In genomic region chr7:19688611-19689010, GRCm38 (mm10) we compare ENCODE assay signal across 32 mouse cellular contexts. TPM values are rescaled to one million over a fixed set of nuclear protein-coding genes. Genes with fewer than 3 reads are reported as not detected.
DNase-seq lines count a peak whose midpoint lies in the region; ATAC-seq and TF ChIP-seq lines count a peak whose summit lies in the region.
"Had no signal": no experiment of that assay in that cellular context is flagged by ENCODE, and none has a peak within 500 bp of the region (broad histone marks: within the 10 kb centered on the region; RNA-seq: fewer than 3 reads in every experiment).

No protein-coding gene starts in this region.

- no peaks in the 10 kb centered on the region for H3K79me2 ChIP-seq in liver, adult 2 months (ENCODE audit: control insufficient read depth, insufficient read depth, low read length)

- H3K4me2 ChIP-seq in liver, postnatal 0 days (ENCODE audit: low read depth, low read length): no peak overlapping the region
- H3K4me2 ChIP-seq in liver, embryonic 12.5 days: no peak overlapping the region
- no peak overlapping the region for H3K4me2 ChIP-seq in midbrain, embryonic 11.5 days
- no peak overlapping the region for H3K4me2 ChIP-seq in midbrain, embryonic 16.5 days (ENCODE audit: low read length)
- H3K4me2 ChIP-seq: embryonic facial prominence, embryonic 13.5 days; embryonic facial prominence, embryonic 15.5 days; forebrain, embryonic 12.5 days had no signal

- DNase-seq in liver, adult 2 months (ENCODE audit: extremely low read depth, low read depth, low spot score): peak; percentile 68
- no peak for DNase-seq in liver
- no peak for DNase-seq in liver, postnatal 0 days
- DNase-seq in midbrain, embryonic 11.5 days (ENCODE audit: low spot score, missing footprints): peak; percentile 73
- no peak for DNase-seq in layer of hippocampus, adult 11-12 months (ENCODE audit: low spot score)
- DNase-seq: adrenal gland, adult 8-10 months; adrenal gland, postnatal 14 days; B cell, adult 2 months; cerebellum, adult 11 months; cerebellum, adult 18-20 months; cerebellum, adult 8-10 months; cerebellum, adult 9-11 months; cerebellum, postnatal 14 days; cerebellum, postnatal 36 days; embryo, embryonic 11 days had no signal

- H3K9ac ChIP-seq in liver, adult 2 months (ENCODE audit: low read depth, low read length): peak overlapping the region; percentile 31; the same call in 1 of the 2 replicates
- H3K9ac ChIP-seq in liver, postnatal 0 days (replicated peaks): no peak overlapping the region
- no peak overlapping the region for H3K9ac ChIP-seq in liver, embryonic 12.5 days
- no peak overlapping the region for H3K9ac ChIP-seq in midbrain, embryonic 11.5 days (ENCODE audit: low read length)
- no peak overlapping the region for H3K9ac ChIP-seq in midbrain, embryonic 16.5 days (ENCODE audit: low read depth, low read length)
- H3K9ac ChIP-seq: embryonic facial prominence, embryonic 13.5 days; embryonic facial prominence, embryonic 15.5 days; forebrain, embryonic 12.5 days had no signal

- no peak for TF ChIP-seq EP300 in liver, postnatal 0 days (IDR thresholded peaks at IDR 0.05; ENCODE audit: low read depth)

- no peak overlapping the region for H3K4me3 ChIP-seq in liver, adult 2 months (ENCODE audit: insufficient read depth, low read depth, low read length)
- no peak overlapping the region for H3K4me3 ChIP-seq in liver, postnatal 0 days (ENCODE audit: low read depth, low read length)
- H3K4me3 ChIP-seq in liver, embryonic 12.5 days: no peak overlapping the region
- H3K4me3 ChIP-seq in midbrain, embryonic 11.5 days (ENCODE audit: low read depth, low read length): no peak overlapping the region
- H3K4me3 ChIP-seq in midbrain, embryonic 16.5 days (ENCODE audit: low read depth, low read length): no peak overlapping the region
- H3K4me3 ChIP-seq: embryonic facial prominence, embryonic 13.5 days; embryonic facial prominence, embryonic 15.5 days; erythroblast, embryonic 14.5 days; forebrain, embryonic 10.5 days; forebrain, embryonic 12.5 days had no signal

- no peaks in the 10 kb centered on the region for H3K27me3 ChIP-seq in liver, adult 2 months (ENCODE audit: control insufficient read depth, insufficient read depth, low read length)
- no peaks in the 10 kb centered on the region for H3K27me3 ChIP-seq in liver, postnatal 0 days (ENCODE audit: insufficient read depth, low read length)
- H3K27me3 ChIP-seq in liver, embryonic 12.5 days (replicated peaks): no peaks in the 10 kb centered on the region; the same call in 1 of the 2 replicates
- no peaks in the 10 kb centered on the region for H3K27me3 ChIP-seq in midbrain, embryonic 11.5 days (ENCODE audit: control insufficient read depth, insufficient read depth, low read length)
- H3K27me3 ChIP-seq in midbrain, embryonic 16.5 days (ENCODE audit: control insufficient read depth, insufficient read depth, low read depth, low read length): no peaks in the 10 kb centered on the region
- H3K27me3 ChIP-seq: CH12.LX; embryonic facial prominence, embryonic 13.5 days; embryonic facial prominence, embryonic 15.5 days; forebrain, embryonic 12.5 days; Patski had no signal

- no peak for ATAC-seq in liver, postnatal 0 days
- ATAC-seq in liver, embryonic 12.5 days: no peak
- no peak for ATAC-seq in midbrain, embryonic 11.5 days (ENCODE audit: low FRiP score)
- no peak for ATAC-seq in midbrain, embryonic 16.5 days
- ATAC-seq: activated CD4-positive, CD25-positive, alpha-beta regulatory T cell, adult 4 months; CD4-positive, CD25-positive, alpha-beta regulatory T cell, adult 4 months; forebrain, embryonic 14.5 days; forebrain, embryonic 16.5 days; Patski had no signal

- peaks cover 42% of the 10 kb centered on the region for H3K4me1 ChIP-seq in liver, adult 2 months (ENCODE audit: control insufficient read depth, insufficient read depth, low read length)
- H3K4me1 ChIP-seq in liver, postnatal 0 days (ENCODE audit: insufficient read depth): peaks cover 34% of the 10 kb centered on the region
- H3K4me1 ChIP-seq in liver, embryonic 12.5 days: peaks cover 49% of the 10 kb centered on the region
- H3K4me1 ChIP-seq in midbrain, embryonic 11.5 days (ENCODE audit: control insufficient read depth, insufficient read depth, low read length): peaks cover 4% of the 10 kb centered on the region; the same call in 1 of the 2 replicates
- no peaks in the 10 kb centered on the region for H3K4me1 ChIP-seq in midbrain, embryonic 16.5 days (ENCODE audit: control insufficient read depth, insufficient read depth, low read length)

- no peak for TF ChIP-seq CTCF in liver, adult 2 months (IDR thresholded peaks at IDR 0.05; ENCODE audit: low read depth, low read length)
- TF ChIP-seq CTCF in liver, postnatal 0 days (IDR thresholded peaks at IDR 0.05; ENCODE audit: low read depth): no peak

- no peaks in the 10 kb centered on the region for H3K36me3 ChIP-seq in liver, adult 2 months (ENCODE audit: control insufficient read depth, insufficient read depth, low read length)
- no peaks in the 10 kb centered on the region; the same call in 1 of the 2 replicates for H3K36me3 ChIP-seq in liver, postnatal 0 days (replicated peaks; ENCODE audit: insufficient read depth, low read length)
- no peaks in the 10 kb centered on the region for H3K36me3 ChIP-seq in liver, embryonic 12.5 days
- no peaks in the 10 kb centered on the region for H3K36me3 ChIP-seq in midbrain, embryonic 11.5 days (ENCODE audit: control insufficient read depth, insufficient read depth, low read length)
- no peaks in the 10 kb centered on the region for H3K36me3 ChIP-seq in midbrain, embryonic 16.5 days (ENCODE audit: control insufficient read depth, insufficient read depth, low read length)
- H3K36me3 ChIP-seq: embryonic facial prominence, embryonic 13.5 days; embryonic facial prominence, embryonic 15.5 days; forebrain, embryonic 10.5 days; forebrain, embryonic 12.5 days had no signal

- 19% methylated on average over 2 of the region's 2 CpGs for WGBS in liver, adult 2 months
- 85% methylated on average over 2 of the region's 2 CpGs for WGBS in liver, postnatal 0 days (ENCODE audit: insufficient replicate concordance)
- WGBS in liver, embryonic 12.5 days (ENCODE audit: insufficient replicate concordance): 77% methylated on average over 2 of the region's 2 CpGs
- 94% methylated on average over 2 of the region's 2 CpGs for WGBS in midbrain, embryonic 11.5 days
- WGBS in midbrain, embryonic 16.5 days: 91% methylated on average over 2 of the region's 2 CpGs

- TF ChIP-seq POLR2A in liver, adult 2 months (IDR thresholded peaks at IDR 0.05; ENCODE audit: extremely low read depth, insufficient read depth, low read length): no peak

- no peaks in the 10 kb centered on the region for H3K9me3 ChIP-seq in liver, postnatal 0 days (ENCODE audit: low read length)
- H3K9me3 ChIP-seq in liver, embryonic 12.5 days (replicated peaks): no peaks in the 10 kb centered on the region
- no peaks in the 10 kb centered on the region for H3K9me3 ChIP-seq in midbrain, embryonic 11.5 days (ENCODE audit: control insufficient read depth, low read length)
- no peaks in the 10 kb centered on the region for H3K9me3 ChIP-seq in midbrain, embryonic 16.5 days (replicated peaks; ENCODE audit: control insufficient read depth, low read length, poor library complexity, severe bottlenecking)
- H3K9me3 ChIP-seq: embryonic facial prominence, embryonic 13.5 days; embryonic facial prominence, embryonic 15.5 days; forebrain, embryonic 10.5 days; forebrain, embryonic 12.5 days had no signal

- peak overlapping the region; percentile 90 for H3K27ac ChIP-seq in liver, adult 2 months (replicated peaks; ENCODE audit: insufficient read depth, low read depth, low read length)
- peak overlapping the region; percentile 66 for H3K27ac ChIP-seq in liver, postnatal 0 days (ENCODE audit: low read depth)
- no peak overlapping the region for H3K27ac ChIP-seq in liver, embryonic 12.5 days
- H3K27ac ChIP-seq in midbrain, embryonic 11.5 days (ENCODE audit: low read depth, low read length): no peak overlapping the region
- H3K27ac ChIP-seq in midbrain, embryonic 16.5 days (ENCODE audit: low read length): no peak overlapping the region
- H3K27ac ChIP-seq: embryonic facial prominence, embryonic 13.5 days; embryonic facial prominence, embryonic 15.5 days; forebrain, embryonic 10.5 days; forebrain, embryonic 12.5 days had no signal

RNA-seq across cellular contexts. Expression of gene Apoc1, which starts 3.8 kb away (rescaled TPM):
- total RNA-seq in liver, adult 2 months (2014; rRNA removed): 7,017 and 7,765 TPM in 2 replicates
- 5,801 and 8,240 TPM in 2 replicates for polyA plus RNA-seq in liver, adult 2 months (2012; rRNA removed)
- 5,234 and 5,457 TPM in 2 replicates for polyA plus RNA-seq in liver, postnatal 0 days (2015; fragmentation: Nextera tagmentation; extraction: Ambion mirVana)
- polyA plus RNA-seq in liver, embryonic 12.5 days (2016; fragmentation: Nextera tagmentation; extraction: Ambion mirVana): 190 and 197 TPM in 2 replicates
- 1.9 and 3.2 TPM in 2 replicates for polyA plus RNA-seq in midbrain, embryonic 11.5 days (2014; fragmentation: Nextera tagmentation; extraction: Ambion mirVana)
- polyA plus RNA-seq in midbrain, embryonic 16.5 days (2015; fragmentation: Nextera tagmentation; extraction: Ambion mirVana): 0.96 and 1.0 TPM in 2 replicates
- total RNA-seq: CH12.LX had no signal
- polyA plus RNA-seq: activated CD4-positive, CD25-positive, alpha-beta regulatory T cell, adult 4 months; CD4-positive, CD25-positive, alpha-beta regulatory T cell, adult 4 months had no signal

RNA-seq across cellular contexts. Expression of gene Apoc4, which starts 7.3 kb away (rescaled TPM):
- total RNA-seq in liver, adult 2 months (2014; rRNA removed): 2,758 and 2,845 TPM in 2 replicates
- 3,664 and 4,159 TPM in 2 replicates for polyA plus RNA-seq in liver, adult 2 months (2012; rRNA removed)
- 2,808 and 2,914 TPM in 2 replicates for polyA plus RNA-seq in liver, postnatal 0 days (2015; fragmentation: Nextera tagmentation; extraction: Ambion mirVana)
- 15.4 and 18.1 TPM in 2 replicates for polyA plus RNA-seq in liver, embryonic 12.5 days (2016; fragmentation: Nextera tagmentation; extraction: Ambion mirVana)
- not detected in 2 replicates for polyA plus RNA-seq in midbrain, embryonic 11.5 days (2014; fragmentation: Nextera tagmentation; extraction: Ambion mirVana)
- not detected in 2 replicates for polyA plus RNA-seq in midbrain, embryonic 16.5 days (2015; fragmentation: Nextera tagmentation; extraction: Ambion mirVana)
- total RNA-seq: CH12.LX; common myeloid progenitor, adult 5-6 weeks had no signal
- polyA plus RNA-seq: brain, embryonic 14.5 days; embryonic facial prominence, embryonic 11.5 days; embryonic facial prominence, embryonic 13.5 days; forebrain, embryonic 10.5 days; forebrain, embryonic 12.5 days; forebrain, embryonic 14.5 days; forebrain, embryonic 16.5 days had no signal

RNA-seq across cellular contexts. Expression of gene Gm44805, which starts 7.4 kb away (rescaled TPM):
- total RNA-seq in liver, adult 2 months (2014; rRNA removed): 38.2 and 45.8 TPM in 2 replicates
- polyA plus RNA-seq in liver, adult 2 months (2012; rRNA removed): 86.3 and 159 TPM in 2 replicates
- 187 and 234 TPM in 2 replicates for polyA plus RNA-seq in liver, postnatal 0 days (2015; fragmentation: Nextera tagmentation; extraction: Ambion mirVana)
- polyA plus RNA-seq in liver, embryonic 12.5 days (2016; fragmentation: Nextera tagmentation; extraction: Ambion mirVana): 2.7 and 4.9 TPM in 2 replicates
- not detected in 2 replicates for polyA plus RNA-seq in midbrain, embryonic 11.5 days (2014; fragmentation: Nextera tagmentation; extraction: Ambion mirVana)
- polyA plus RNA-seq in midbrain, embryonic 16.5 days (2015; fragmentation: Nextera tagmentation; extraction: Ambion mirVana): not detected in 2 replicates
- total RNA-seq: CH12.LX; common myeloid progenitor, adult 5-6 weeks; ES-E14 had no signal
- polyA plus RNA-seq: activated CD4-positive, CD25-positive, alpha-beta regulatory T cell, adult 4 months; brain, embryonic 14.5 days; CD4-positive, CD25-positive, alpha-beta regulatory T cell, adult 4 months; embryonic facial prominence, embryonic 11.5 days; embryonic facial prominence, embryonic 13.5 days; embryonic facial prominence, embryonic 15.5 days; erythroblast, embryonic 14.5 days; forebrain, embryonic 10.5 days; forebrain, embryonic 12.5 days; forebrain, embryonic 14.5 days; forebrain, embryonic 16.5 days; Patski had no signal

RNA-seq across cellular contexts. Expression of gene Apoe, which starts 10.4 kb away (rescaled TPM):
- total RNA-seq in liver, adult 2 months (2014; rRNA removed): 23,407 and 25,019 TPM in 2 replicates
- 39,394 and 43,401 TPM in 2 replicates for polyA plus RNA-seq in liver, adult 2 months (2012; rRNA removed)
- polyA plus RNA-seq in liver, postnatal 0 days (2015; fragmentation: Nextera tagmentation; extraction: Ambion mirVana): 20,006 and 20,209 TPM in 2 replicates
- polyA plus RNA-seq in liver, embryonic 12.5 days (2016; fragmentation: Nextera tagmentation; extraction: Ambion mirVana): 1,254 and 1,289 TPM in 2 replicates
- polyA plus RNA-seq in midbrain, embryonic 11.5 days (2014; fragmentation: Nextera tagmentation; extraction: Ambion mirVana): 180 and 196 TPM in 2 replicates
- polyA plus RNA-seq in midbrain, embryonic 16.5 days (2015; fragmentation: Nextera tagmentation; extraction: Ambion mirVana): 350 and 686 TPM in 2 replicates

RNA-seq across cellular contexts. Expression of gene Apoc2, which starts 10.9 kb away (rescaled TPM):
- total RNA-seq in liver, adult 2 months (2014; rRNA removed): 283 and 389 TPM in 2 replicates
- 221 and 425 TPM in 2 replicates for polyA plus RNA-seq in liver, adult 2 months (2012; rRNA removed)
- polyA plus RNA-seq in liver, postnatal 0 days (2015; fragmentation: Nextera tagmentation; extraction: Ambion mirVana): 2,864 and 3,070 TPM in 2 replicates
- 389 and 406 TPM in 2 replicates for polyA plus RNA-seq in liver, embryonic 12.5 days (2016; fragmentation: Nextera tagmentation; extraction: Ambion mirVana)
- not detected in 2 replicates for polyA plus RNA-seq in midbrain, embryonic 11.5 days (2014; fragmentation: Nextera tagmentation; extraction: Ambion mirVana)
- not detected in 2 replicates for polyA plus RNA-seq in midbrain, embryonic 16.5 days (2015; fragmentation: Nextera tagmentation; extraction: Ambion mirVana)
- total RNA-seq: CH12.LX; common myeloid progenitor, adult 5-6 weeks; ES-E14 had no signal
- polyA plus RNA-seq: activated CD4-positive, CD25-positive, alpha-beta regulatory T cell, adult 4 months; CD4-positive, CD25-positive, alpha-beta regulatory T cell, adult 4 months; embryonic facial prominence, embryonic 13.5 days; forebrain, embryonic 10.5 days; forebrain, embryonic 12.5 days; forebrain, embryonic 14.5 days; forebrain, embryonic 16.5 days; Patski had no signal

Comparison
In these comparisons a context has a peak if more than half of its experiments do, and no peak if none do; other contexts are left out.
1. DNase-seq: peak in liver, adult 2 months (single experiment) and midbrain, embryonic 11.5 days (single experiment); none in liver (single experiment), liver, postnatal 0 days (single experiment) and layer of hippocampus, adult 11-12 months (single experiment).
2. H3K27ac ChIP-seq: peak in liver, adult 2 months (single experiment) and liver, postnatal 0 days (single experiment); none in liver, embryonic 12.5 days (single experiment), midbrain, embryonic 11.5 days (single experiment) and midbrain, embryonic 16.5 days (single experiment).
3. RNA of gene Apoc4, which starts 7.3 kb away (polyA plus RNA-seq): 3,664 to 4,159 TPM in liver, adult 2 months and 2,808 to 2,914 TPM in liver, postnatal 0 days; 15.4 to 18.1 TPM in liver, embryonic 12.5 days, not detected in midbrain, embryonic 16.5 days and not detected in midbrain, embryonic 11.5 days; every median in the first group is over 100 times any median in the second.
4. RNA of gene Gm44805, which starts 7.4 kb away (polyA plus RNA-seq): 187 to 234 TPM in liver, postnatal 0 days and 86.3 to 159 TPM in liver, adult 2 months; 2.7 to 4.9 TPM in liver, embryonic 12.5 days, not detected in midbrain, embryonic 11.5 days and not detected in midbrain, embryonic 16.5 days; every median in the first group is over 10 times any median in the second.
5. RNA of gene Apoc1, which starts 3.8 kb away (polyA plus RNA-seq): 5,801 to 8,240 TPM in liver, adult 2 months, 5,234 to 5,457 TPM in liver, postnatal 0 days and 190 to 197 TPM in liver, embryonic 12.5 days; 1.9 to 3.2 TPM in midbrain, embryonic 11.5 days and 0.96 to 1.0 TPM in midbrain, embryonic 16.5 days; every median in the first group is over 10 times any median in the second.